Mouse (Mus musculus): ENCODE results near the gene Gins1. TPM values are rescaled to one million over a fixed set of nuclear protein-coding genes. Genes with fewer than 3 reads are reported as not detected.
"Not testable (repeated sequence)": the region's sequence is repeated elsewhere in the genome, so short reads cannot be mapped to it uniquely, and the experiment has no call there.

The Gins1 gene
- polyA plus RNA-seq, 1 experiment from 2014 or later, result 14.8 TPM

GRCm38 (mm10) chr2:150886315-150886714 lies 18.9 kb upstream of the Gins1 start:
- Histone ChIP-seq H3K9me3 (no peaks in the 10 kb centered on the region), H3K4me1 (replicated peaks) (no peaks in the 10 kb centered on the region), H3K36me3 (no peaks in the 10 kb centered on the region), H3K4me3 (no peak overlapping the region), H3K9ac (no peak overlapping the region), H3K27ac (replicated peaks) (no peak overlapping the region), H3K4me2 (no peak overlapping the region), H3K27me3 (no peaks in the 10 kb centered on the region)
- no peak for ATAC-seq (ENCODE audit: low FRiP score, low read depth)

- no peaks in the 10 kb centered on the region for H3K36me3 ChIP-seq
- no peaks in the 10 kb centered on the region for H3K4me1 ChIP-seq (replicated peaks)
- no peaks in the 10 kb centered on the region for H3K9me3 ChIP-seq
- no peak for ATAC-seq (ENCODE audit: low FRiP score, low read depth)
- H3K4me2 ChIP-seq, result no peak overlapping the region
- no peaks in the 10 kb centered on the region for H3K27me3 ChIP-seq
- WGBS, result 88% methylated on average over 2 of the region's 2 CpGs
- no peak overlapping the region for H3K27ac ChIP-seq (replicated peaks)
- no peak overlapping the region for H3K4me3 ChIP-seq
- no peak overlapping the region for H3K9ac ChIP-seq
Measured at GRCm38 (mm10) chr2:150887370-150887769, 17.8 kb upstream of the Gins1 start.

GRCm38 (mm10) chr2:150894617-150895267 lies 10.5 kb upstream of the Gins1 start:
- WGBS, result 86% methylated on average over 2 of the region's 2 CpGs
- no peak overlapping the region for H3K4me2 ChIP-seq
- H3K36me3 ChIP-seq, result no peaks in the 10 kb centered on the region
- no peaks in the 10 kb centered on the region for H3K27me3 ChIP-seq
- no peak for ATAC-seq (ENCODE audit: low FRiP score, low read depth)
- no peak overlapping the region for H3K4me3 ChIP-seq
- H3K9me3 ChIP-seq, result no peaks in the 10 kb centered on the region
- H3K4me1 ChIP-seq (replicated peaks), result no peaks in the 10 kb centered on the region
- H3K27ac ChIP-seq (replicated peaks), result no peak overlapping the region
- H3K9ac ChIP-seq, result no peak overlapping the region

- ATAC-seq (ENCODE audit: low FRiP score, low read depth), result no peak
- 83% methylated on average over 7 of the region's 7 CpGs for WGBS
Measured at GRCm38 (mm10) chr2:150895691-150896252, 9.4 kb upstream of the Gins1 start.

GRCm38 (mm10) chr2:150900341-150900740 lies 4.9 kb upstream of the Gins1 start:
- ATAC-seq (ENCODE audit: low FRiP score, low read depth), result no peak
- Histone ChIP-seq H3K4me2 (no peak overlapping the region), H3K27ac (replicated peaks) (no peak overlapping the region), H3K9me3 (no peaks in the 10 kb centered on the region), H3K9ac (no peak overlapping the region), H3K36me3 (peaks cover 3% of the 10 kb centered on the region; the same call in 1 of the 2 replicates), H3K4me3 (no peak overlapping the region), H3K4me1 (replicated peaks) (peaks cover 27% of the 10 kb centered on the region), H3K27me3 (no peaks in the 10 kb centered on the region)
- 93% methylated on average over 6 of the region's 6 CpGs for WGBS

More at GRCm38 (mm10) chr2:150895691-150896252, 9.4 kb upstream of the Gins1 start:
- no peak overlapping the region for H3K9ac ChIP-seq
- H3K4me3 ChIP-seq, result no peak overlapping the region
- no peak overlapping the region for H3K4me2 ChIP-seq
- H3K27me3 ChIP-seq, result no peaks in the 10 kb centered on the region
- no peak overlapping the region for H3K27ac ChIP-seq (replicated peaks)
- H3K9me3 ChIP-seq, result no peaks in the 10 kb centered on the region
- peaks cover 6% of the 10 kb centered on the region; the same call in 1 of the 2 replicates for H3K4me1 ChIP-seq (replicated peaks)
- peaks cover 3% of the 10 kb centered on the region; the same call in 1 of the 2 replicates for H3K36me3 ChIP-seq

GRCm38 (mm10) chr2:150902347-150902746 lies 2.9 kb upstream of the Gins1 start:
- Histone ChIP-seq H3K4me2 (peak overlapping the region; percentile 84), H3K4me1 (replicated peaks) (peaks cover 27% of the 10 kb centered on the region), H3K9me3 (no peaks in the 10 kb centered on the region), H3K4me3 (peak overlapping the region; percentile 71; the same call in 1 of the 2 replicates), H3K9ac (no peak overlapping the region), H3K36me3 (peaks cover 3% of the 10 kb centered on the region; the same call in 1 of the 2 replicates), H3K27me3 (no peaks in the 10 kb centered on the region), H3K27ac (replicated peaks) (no peak overlapping the region)
- ATAC-seq (ENCODE audit: low FRiP score, low read depth), result no peak
- 81% methylated on average over 8 of the region's 8 CpGs for WGBS

GRCm38 (mm10) chr2:150904272-150904935 lies 796 bp upstream of the Gins1 start, which contains the start of gene Abhd12:
Gene Abhd12 (minus strand): TSS chr2:150904741.
- peak within 1 kb of the TSS; percentile 84 for H3K4me2 ChIP-seq
- H3K27ac ChIP-seq (replicated peaks), result peak within 1 kb of the TSS; percentile 93
- WGBS, result under 1% methylated on average over 72 of the region's 72 CpGs

GRCm38 (mm10) chr2:150908881-150909280 lies 3.7 kb downstream of the Gins1 start:
- Histone ChIP-seq H3K4me3 (peak overlapping the region; percentile 67), H3K4me2 (peak overlapping the region; percentile 65), H3K27ac (replicated peaks) (0 out of 2 replicates have a peak overlapping the region, but pooled peaks have one; percentile 76), H3K9ac (peak overlapping the region; percentile 31; the same call in 1 of the 2 replicates)
- H3K27me3 ChIP-seq; H3K9me3 ChIP-seq; H3K4me1 ChIP-seq (replicated peaks); ATAC-seq (ENCODE audit: low FRiP score, low read depth); H3K36me3 ChIP-seq: not testable (repeated sequence)
- 48% methylated on average over 6 of the region's 6 CpGs for WGBS

More at GRCm38 (mm10) chr2:150904272-150904935, 796 bp upstream of the Gins1 start, which contains the start of gene Abhd12:
- peaks cover 27% of the 10 kb centered on the region for H3K4me1 ChIP-seq (replicated peaks)
- no peaks in the 10 kb centered on the region for H3K9me3 ChIP-seq
- H3K36me3 ChIP-seq, result peaks cover 3% of the 10 kb centered on the region; the same call in 1 of the 2 replicates
- H3K4me3 ChIP-seq, result peak within 1 kb of the TSS; percentile 71
- no peaks in the 10 kb centered on the region for H3K27me3 ChIP-seq
- ATAC-seq (ENCODE audit: low FRiP score, low read depth), result peak; percentile 99
- peak within 1 kb of the TSS; percentile 95 for H3K9ac ChIP-seq

- Histone ChIP-seq H3K36me3 (no peaks in the 10 kb centered on the region), H3K4me3 (peak overlapping the region; percentile 67), H3K27ac (replicated peaks) (peak overlapping the region; percentile 76), H3K9me3 (no peaks in the 10 kb centered on the region), H3K9ac (peak overlapping the region; percentile 50), H3K4me1 (replicated peaks) (peaks cover 7% of the 10 kb centered on the region), H3K27me3 (no peaks in the 10 kb centered on the region), H3K4me2 (peak overlapping the region; percentile 65)
- peak; percentile 94 for ATAC-seq (ENCODE audit: low FRiP score, low read depth)
- under 1% methylated on average over 35 of the region's 35 CpGs for WGBS
Measured at GRCm38 (mm10) chr2:150909429-150910039, 4.3 kb downstream of the Gins1 start.

- H3K27me3 ChIP-seq, result no peaks in the 10 kb centered on the region
- ATAC-seq (ENCODE audit: low FRiP score, low read depth), result no peak
- no peaks in the 10 kb centered on the region for H3K36me3 ChIP-seq
- no peaks in the 10 kb centered on the region for H3K9me3 ChIP-seq
- peak overlapping the region; percentile 50; the same call in 1 of the 2 replicates for H3K9ac ChIP-seq
- 48% methylated on average over 7 of the region's 10 CpGs for WGBS
- H3K4me1 ChIP-seq (replicated peaks), result peaks cover 7% of the 10 kb centered on the region
- peak overlapping the region; percentile 65 for H3K4me2 ChIP-seq
- H3K27ac ChIP-seq (replicated peaks), result no peak overlapping the region
- H3K4me3 ChIP-seq, result peak overlapping the region; percentile 67
Measured at GRCm38 (mm10) chr2:150910295-150910881, 5.2 kb downstream of the Gins1 start.

GRCm38 (mm10) chr2:150914781-150915515 lies 9.7 kb downstream of the Gins1 start:
- Histone ChIP-seq H3K4me1 (replicated peaks) (peaks cover 5% of the 10 kb centered on the region), H3K27ac (replicated peaks) (no peak overlapping the region), H3K4me3 (no peak overlapping the region), H3K36me3 (no peaks in the 10 kb centered on the region), H3K4me2 (no peak overlapping the region), H3K9me3 (no peaks in the 10 kb centered on the region), H3K27me3 (no peaks in the 10 kb centered on the region), H3K9ac (no peak overlapping the region)
- no peak for ATAC-seq (ENCODE audit: low FRiP score, low read depth)
- WGBS, result 83% methylated on average over 4 of the region's 4 CpGs
